Mouse (Mus musculus) erythroblast, embryonic 14.5 days (primary cell): ENCODE results near the gene Snrpa1.

Experiments
- GATA1 ChIP-seq: IDR thresholded peaks from 2 replicates; pipeline ENCODE4 v1.6.1; 2012; ENCODE audit warnings: low read length, inconsistent platforms, mixed read lengths
- TAL1 ChIP-seq: IDR thresholded peaks from 3 replicates; pipeline ENCODE4 v1.6.1; 2012; ENCODE audit warnings: low read length, inconsistent platforms, mixed read lengths

DNA sequence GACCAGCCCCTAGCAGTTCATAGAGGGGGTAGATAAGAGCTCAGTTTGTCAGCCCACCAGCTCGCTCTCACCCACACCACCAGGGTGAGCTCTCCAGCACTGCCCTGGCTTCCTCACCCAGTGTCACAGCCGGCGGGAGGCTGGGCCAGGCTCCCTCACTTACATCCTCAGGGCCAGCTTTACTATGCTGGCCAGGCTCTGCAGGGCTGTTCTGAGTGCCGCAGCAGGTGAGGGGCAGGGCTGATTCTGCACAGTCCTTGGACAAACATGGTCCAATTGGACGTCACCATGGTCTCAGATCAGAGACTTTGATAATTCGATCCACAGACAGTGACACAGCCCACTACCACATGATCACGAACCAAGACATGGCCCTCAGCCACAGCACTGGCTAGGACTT, 32.8 kb downstream of the Snrpa1 start:
- TF ChIP-seq TAL1 (no peak), GATA1 (no peak)
